Mouse (Mus musculus) thymus, adult 2 months (tissue): ENCODE data around the gene Patj.

Source experiments
- CTCF ChIP-seq: fragments of 200-500 bp; IDR thresholded peaks from 2 replicates; pipeline ENCODE4 v1.5.1; 2012; ENCODE audit warnings: mild to moderate bottlenecking, control low read depth, low read length, moderate library complexity, borderline replicate concordance; ENCODE audit not compliant: control insufficient read depth, poor library complexity, insufficient read depth; ENCODE audit errors: extremely low read depth
- POLR2A ChIP-seq: fragments of 200-500 bp; IDR thresholded peaks from 2 replicates; pipeline ENCODE4 v1.6.1; 2012; ENCODE audit warnings: mild to moderate bottlenecking, low read length, control low read depth, moderate library complexity; ENCODE audit not compliant: control insufficient read depth, poor library complexity, insufficient read depth; ENCODE audit errors: extremely low read depth

DNA sequence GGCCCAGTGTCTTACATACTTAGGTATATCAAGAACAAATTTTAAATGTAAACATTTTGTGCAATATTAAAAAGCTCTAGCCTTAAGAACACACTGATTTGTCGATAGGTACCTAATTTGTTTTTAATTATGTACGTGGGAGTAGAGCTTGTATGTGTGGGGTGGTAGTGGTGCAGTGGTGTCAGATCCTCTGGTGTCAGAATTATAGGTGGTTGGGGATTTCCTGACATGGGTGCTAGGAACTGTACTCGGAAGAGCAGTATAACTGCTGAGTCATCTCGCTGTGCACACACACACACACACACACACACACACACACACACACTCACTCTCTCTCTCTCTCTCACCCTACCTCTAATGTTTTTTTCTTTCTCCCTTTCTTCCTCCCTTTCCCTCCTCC lies 12.9 kb downstream of the Patj start:
- no peak for TF ChIP-seq CTCF
- TF ChIP-seq POLR2A, result no peak
